Mouse (Mus musculus): ENCODE measurements around the gene Sec61b.
A peak's percentile ranks its signal among the peaks of the same experiment; 100 is the strongest.

- TF ChIP-seq CTCF (IDR thresholded peaks at IDR 0.05; ENCODE audit: low read depth) (0 out of 2 replicates have a peak, but pooled peaks have one; percentile 8), EP300 (optimal IDR thresholded peaks at IDR 0.05) (no peak)
These were observed 43.9 kb upstream of the Sec61b start for GRCm38 (mm10) chr4:47430557-47430956.
